ENCODE assay signal across 12 mouse cellular contexts in the genomic region with DNA sequence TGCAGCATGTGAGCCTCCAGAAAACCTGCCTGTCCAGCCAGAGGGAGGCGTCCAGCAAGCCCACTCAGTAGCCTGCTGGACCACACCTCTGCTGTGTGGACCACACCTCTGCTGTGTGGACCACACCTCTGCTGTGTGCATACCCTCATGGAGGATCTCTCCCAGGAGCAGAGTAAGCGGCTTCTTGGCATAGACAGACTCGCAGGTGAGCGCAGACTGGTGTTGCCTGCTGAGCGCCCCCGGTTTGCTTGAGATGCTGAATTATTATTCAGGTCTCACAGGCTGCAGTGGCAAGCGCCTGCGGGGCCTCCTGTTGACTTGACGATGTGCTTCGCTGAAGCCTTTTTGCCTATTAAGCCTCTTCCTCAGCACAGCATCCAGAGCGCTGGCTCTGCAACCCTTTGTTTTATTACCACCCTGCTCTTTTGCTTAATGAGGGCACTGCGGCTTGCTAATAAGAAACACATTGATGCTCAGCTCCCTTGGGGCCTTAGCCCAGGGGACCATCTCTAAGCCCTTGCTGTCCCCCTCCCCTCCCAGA.
DNase-seq lines count a peak whose midpoint lies in the region; ATAC-seq and TF ChIP-seq lines count a peak whose summit lies in the region.
"Had no signal": no experiment of that assay in that cellular context is flagged by ENCODE, and none has a peak within 500 bp of the region (broad histone marks: within the 10 kb centered on the region; RNA-seq: fewer than 3 reads in every experiment).

No protein-coding gene starts in this region.

- DNase-seq in Muller cell, postnatal 12 days (ENCODE audit: inconsistent ontology term), result peak; percentile 53
- peak; percentile 27 for DNase-seq in embryo, embryonic 10.5 days (ENCODE audit: low spot score)
- no peak for DNase-seq in hindbrain, embryonic 10.5 days (ENCODE audit: low spot score)
- DNase-seq in thymus, adult 2 months, result no peak
- DNase-seq in frontal cortex, postnatal 36 days (ENCODE audit: low spot score in 2 of 2), result no peak
- DNase-seq: cerebellum, adult 8-10 months; thymus, postnatal 4 days had no signal

- peak overlapping the region; percentile 46; the same call in 1 of the 2 replicates for H3K27ac ChIP-seq in hindbrain, embryonic 10.5 days
- H3K27ac ChIP-seq in midbrain, embryonic 12.5 days (replicated peaks), result peak overlapping the region; percentile 64
- no peak overlapping the region for H3K27ac ChIP-seq in thymus, adult 2 months (ENCODE audit: control insufficient read depth, insufficient read depth, low read length)

- 15% methylated on average over 12 of the region's 12 CpGs for WGBS in hindbrain, embryonic 10.5 days
- 5% methylated on average over 12 of the region's 12 CpGs for WGBS in midbrain, embryonic 12.5 days
- 85% methylated on average over 12 of the region's 12 CpGs for WGBS in thymus, adult 2 months

- H3K9ac ChIP-seq in midbrain, embryonic 12.5 days (replicated peaks), result no peak overlapping the region

- peaks cover 35% of the 10 kb centered on the region for H3K4me1 ChIP-seq in hindbrain, embryonic 10.5 days (replicated peaks)
- H3K4me1 ChIP-seq in midbrain, embryonic 12.5 days, result peaks cover 17% of the 10 kb centered on the region
- no peaks in the 10 kb centered on the region for H3K4me1 ChIP-seq in thymus, adult 2 months (replicated peaks; ENCODE audit: control insufficient read depth, insufficient read depth, low read length)

- TF ChIP-seq CTCF in thymus, adult 2 months (IDR thresholded peaks at IDR 0.05; ENCODE audit: borderline replicate concordance, control insufficient read depth, extremely low read depth, insufficient read depth, low read length, poor library complexity), result no peak

- no peaks in the 10 kb centered on the region for H3K27me3 ChIP-seq in hindbrain, embryonic 10.5 days (ENCODE audit: insufficient read depth, poor library complexity, severe bottlenecking)
- 0 out of 2 replicates have a peak, but pooled peaks cover 3% of the 10 kb centered on the region for H3K27me3 ChIP-seq in midbrain, embryonic 12.5 days
- H3K27me3 ChIP-seq in thymus, adult 2 months (ENCODE audit: control insufficient read depth, insufficient read depth, low read length), result no peaks in the 10 kb centered on the region

- no peak overlapping the region; the same call in 1 of the 2 replicates for H3K4me3 ChIP-seq in hindbrain, embryonic 10.5 days
- no peak overlapping the region for H3K4me3 ChIP-seq in midbrain, embryonic 12.5 days
- H3K4me3 ChIP-seq in thymus, adult 2 months (ENCODE audit: control insufficient read depth, insufficient read depth, low read length), result no peak overlapping the region
- H3K4me3 ChIP-seq: myocyte had no signal

- peak; percentile 56 for ATAC-seq in midbrain, embryonic 12.5 days (ENCODE audit: low FRiP score, low read depth)
- no peak for ATAC-seq in granulocyte monocyte progenitor cell, adult 5-6 weeks (replicated peaks; ENCODE audit: poor library complexity, severe bottlenecking)
- ATAC-seq in erythroid progenitor cell, adult 5-6 weeks (replicated peaks; ENCODE audit: low FRiP score, poor library complexity, severe bottlenecking), result no peak
- ATAC-seq: activated CD4-positive, CD25-positive, alpha-beta regulatory T cell, adult 4 months had no signal

- H3K36me3 ChIP-seq in hindbrain, embryonic 10.5 days, result no peaks in the 10 kb centered on the region
- H3K36me3 ChIP-seq in midbrain, embryonic 12.5 days, result no peaks in the 10 kb centered on the region
- no peaks in the 10 kb centered on the region for H3K36me3 ChIP-seq in thymus, adult 2 months (ENCODE audit: control insufficient read depth, insufficient read depth, low read length)

- peak overlapping the region; percentile 18; the same call in 1 of the 2 replicates for H3K4me2 ChIP-seq in midbrain, embryonic 12.5 days (replicated peaks)

- no peak for TF ChIP-seq POLR2A in thymus, adult 2 months (IDR thresholded peaks at IDR 0.05; ENCODE audit: control insufficient read depth, extremely low read depth, insufficient read depth, low read length, poor library complexity)

- no peaks in the 10 kb centered on the region for H3K9me3 ChIP-seq in hindbrain, embryonic 10.5 days
- no peaks in the 10 kb centered on the region for H3K9me3 ChIP-seq in midbrain, embryonic 12.5 days

Comparison
In these comparisons a context has a peak if more than half of its experiments do, and no peak if none do; other contexts are left out.
1. DNase-seq: peak in Muller cell, postnatal 12 days (single experiment) and embryo, embryonic 10.5 days (single experiment); none in hindbrain, embryonic 10.5 days (single experiment), thymus, adult 2 months (single experiment) and frontal cortex, postnatal 36 days (0 of 2).